Mouse (Mus musculus): ENCODE data around the gene Vps13d. TPM values are rescaled to one million over a fixed set of nuclear protein-coding genes. Genes with fewer than 3 reads are reported as not detected.

Vps13d gene
- total and polyA plus RNA-seq, 3 experiments: 9.4 to 9.8 (median 9.7) TPM

DNA sequence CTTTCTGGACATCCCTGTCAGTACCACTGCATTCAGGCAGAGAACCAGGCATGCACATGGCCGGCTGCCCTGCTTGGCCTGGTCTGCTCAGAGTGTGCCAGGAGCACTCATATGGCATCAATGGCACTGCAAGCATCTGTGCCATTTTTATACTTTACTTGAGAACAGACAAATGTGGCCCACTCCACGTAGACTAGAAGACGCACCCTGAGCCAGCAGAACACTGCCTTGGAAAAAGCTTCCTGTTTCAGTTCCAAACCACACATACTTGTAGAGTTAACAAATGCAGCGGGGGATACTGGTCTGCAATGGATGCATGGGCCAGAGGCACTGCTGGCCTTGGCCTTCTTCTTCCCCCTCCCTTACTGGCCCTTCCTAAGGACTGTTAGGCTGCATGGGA lies 181.6 kb downstream of the Vps13d start:
- Histone ChIP-seq H3K79me2 (replicated peaks; ENCODE audit: control insufficient read depth, extremely low read depth, insufficient read depth, poor library complexity, severe bottlenecking) (no peaks in the 10 kb centered on the region), H3K9me3 (replicated peaks; ENCODE audit: low read length) (no peaks in the 10 kb centered on the region), H3K27ac (ENCODE audit: insufficient read depth, low read depth) (no peak overlapping the region), H3K4me3 (replicated peaks in 1 of 3; ENCODE audit: low read depth in 2 of 3, low read length in 2 of 3, poor library complexity in 1 of 3) (peak overlapping the region in 1 of 3 experiments; percentile 15), H3K9ac (ENCODE audit: insufficient read depth, low read depth) (no peak overlapping the region), H3K4me2 (ENCODE audit: insufficient read depth, low read depth, poor library complexity, severe bottlenecking) (no peak overlapping the region), H3K4me1 (ENCODE audit: control insufficient read depth in 1 of 2, insufficient read depth in 2 of 2) (peaks cover 10 to 50% of the 10 kb centered on the region in 2 experiments), H3K27me3 (replicated peaks) (no peaks in the 10 kb centered on the region), H3K36me3 (replicated peaks in 1 of 2; ENCODE audit: control insufficient read depth in 1 of 2, insufficient read depth in 1 of 2, low read length in 1 of 2) (peaks cover 15 to 48% of the 10 kb centered on the region in 2 experiments)
- in situ Hi-C loops (cut with MboI; ENCODE audit: low pct_ligation_motif_present, low pct_unique_long_range_greater_than_20kb, low sequenced_read_pairs) (no loop called here), dilution Hi-C loops (cut with MboI; ENCODE audit: extremely low pct_ligation_motif_present, extremely low pct_unique_long_range_greater_than_20kb, low sequenced_read_pairs) (no loop called here)
- DNase-seq (ENCODE audit: extremely low read depth): no peak
- TF ChIP-seq PAX5 (IDR thresholded peaks at IDR 0.05; ENCODE audit: low read length): no peak
- no peak for TF ChIP-seq ZMIZ1 (IDR thresholded peaks at IDR 0.05; ENCODE audit: low read depth, low read length)
- no peak for TF ChIP-seq MAZ (IDR thresholded peaks at IDR 0.05; ENCODE audit: low read depth, low read length)
- no peak for TF ChIP-seq POLR2A (IDR thresholded peaks at IDR 0.05; ENCODE audit: low read depth, low read length)
- no peak for TF ChIP-seq ETS1 (conservative IDR thresholded peaks at IDR 0.05; ENCODE audit: low read depth, low read length)
- no peak for TF ChIP-seq JUND (conservative IDR thresholded peaks at IDR 0.05; ENCODE audit: low read depth, low read length)
- no peak for TF ChIP-seq CHD2 (IDR thresholded peaks at IDR 0.05; ENCODE audit: low read length)
- no peak for TF ChIP-seq KAT2A (IDR thresholded peaks at IDR 0.05; ENCODE audit: insufficient replicate concordance, low read length)
- no peak for TF ChIP-seq ZKSCAN1 (IDR thresholded peaks at IDR 0.05; ENCODE audit: borderline replicate concordance, low read depth, low read length)
- TF ChIP-seq MEF2A (IDR thresholded peaks at IDR 0.05; ENCODE audit: borderline replicate concordance, low read depth, low read length): no peak
- no peak for TF ChIP-seq NELFE (IDR thresholded peaks at IDR 0.05; ENCODE audit: low read depth, low read length)
- TF ChIP-seq MYC (IDR thresholded peaks at IDR 0.05; ENCODE audit: low read depth, low read length): no peak
- TF ChIP-seq RAD21 (IDR thresholded peaks at IDR 0.05; ENCODE audit: low read depth, low read length): no peak
- TF ChIP-seq EP300 (IDR thresholded peaks at IDR 0.05; ENCODE audit: low read length): no peak
- TF ChIP-seq NRF1 (IDR thresholded peaks at IDR 0.05; ENCODE audit: low read depth, low read length): no peak

DNA sequence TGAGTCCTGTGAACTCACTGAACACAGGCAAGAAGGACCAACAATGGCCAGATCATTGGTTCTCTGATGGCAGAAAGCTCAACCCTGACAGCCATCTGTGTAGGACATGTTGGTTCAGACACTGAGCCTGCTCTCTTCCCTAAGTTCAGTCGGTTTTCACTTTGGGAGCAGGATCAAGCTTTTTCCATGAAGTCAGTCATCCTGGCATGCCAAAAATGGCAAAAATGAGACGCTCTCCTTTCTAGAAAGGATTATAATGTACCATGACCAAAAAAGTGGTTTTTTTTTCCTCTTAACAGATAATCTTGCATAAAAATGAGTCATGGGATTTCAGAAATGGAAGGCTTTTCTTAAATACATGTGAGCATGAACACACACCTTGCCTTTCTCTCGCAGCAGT lies 183.6 kb downstream of the Vps13d start:
- H3K4me2 ChIP-seq (ENCODE audit: insufficient read depth, low read depth, poor library complexity, severe bottlenecking): no peak overlapping the region

More for the DNA sequence above, 183.6 kb downstream of the Vps13d start:
- Histone ChIP-seq H3K4me1 (ENCODE audit: control insufficient read depth in 1 of 2, insufficient read depth in 2 of 2) (peaks cover 10 to 50% of the 10 kb centered on the region in 2 experiments), H3K4me3 (replicated peaks in 1 of 3; ENCODE audit: low read depth in 2 of 3, low read length in 2 of 3, poor library complexity in 1 of 3) (no peak overlapping the region), H3K36me3 (replicated peaks in 1 of 2; ENCODE audit: control insufficient read depth in 1 of 2, insufficient read depth in 1 of 2, low read length in 1 of 2) (peaks cover 11 to 37% of the 10 kb centered on the region in 2 experiments), H3K9ac (ENCODE audit: insufficient read depth, low read depth) (no peak overlapping the region), H3K9me3 (replicated peaks; ENCODE audit: low read length) (no peaks in the 10 kb centered on the region), H3K27me3 (replicated peaks) (no peaks in the 10 kb centered on the region), H3K79me2 (replicated peaks; ENCODE audit: control insufficient read depth, extremely low read depth, insufficient read depth, poor library complexity, severe bottlenecking) (no peaks in the 10 kb centered on the region), H3K27ac (ENCODE audit: insufficient read depth, low read depth) (no peak overlapping the region)
- dilution Hi-C loops (cut with MboI; ENCODE audit: extremely low pct_ligation_motif_present, extremely low pct_unique_long_range_greater_than_20kb, low sequenced_read_pairs) (no loop called here), in situ Hi-C loops (cut with MboI; ENCODE audit: low pct_ligation_motif_present, low pct_unique_long_range_greater_than_20kb, low sequenced_read_pairs) (no loop called here)
- DNase-seq (ENCODE audit: extremely low read depth): no peak
- no peak for TF ChIP-seq POLR2A (IDR thresholded peaks at IDR 0.05; ENCODE audit: low read depth, low read length)
- no peak for TF ChIP-seq JUND (conservative IDR thresholded peaks at IDR 0.05; ENCODE audit: low read depth, low read length)
- no peak for TF ChIP-seq SMC3 (IDR thresholded peaks at IDR 0.05; ENCODE audit: low read depth, low read length)
- no peak for TF ChIP-seq ZKSCAN1 (IDR thresholded peaks at IDR 0.05; ENCODE audit: borderline replicate concordance, low read depth, low read length)
- TF ChIP-seq ZMIZ1 (IDR thresholded peaks at IDR 0.05; ENCODE audit: low read depth, low read length): no peak
- TF ChIP-seq NELFE (IDR thresholded peaks at IDR 0.05; ENCODE audit: low read depth, low read length): no peak
- no peak for TF ChIP-seq USF1 (IDR thresholded peaks at IDR 0.05; ENCODE audit: low read depth, low read length)
- TF ChIP-seq ZC3H11A (IDR thresholded peaks at IDR 0.05; ENCODE audit: low read depth, low read length): no peak
- no peak for TF ChIP-seq POLR2AphosphoS2 (IDR thresholded peaks at IDR 0.05; ENCODE audit: low read depth, low read length)
- no peak for TF ChIP-seq MEF2A (IDR thresholded peaks at IDR 0.05; ENCODE audit: borderline replicate concordance, low read depth, low read length)

All from CH12.LX (cell line).